Mouse (Mus musculus): ENCODE data around the gene Mgat4a.

Mgat4a gene

GRCm38 (mm10) chr1:37495698-37496321, 45.0 kb downstream of the Mgat4a start:
- no peak for DNase-seq (ENCODE audit: low read depth, low spot score)

GRCm38 (mm10) chr1:37495104-37495503, 45.7 kb downstream of the Mgat4a start:
- no peak for DNase-seq (ENCODE audit: low read depth, low spot score)

- peak; percentile 36 for DNase-seq (ENCODE audit: low read depth, low spot score)
Observed at GRCm38 (mm10) chr1:37491672-37492071, 49.1 kb downstream of the Mgat4a start.

GRCm38 (mm10) chr1:37490691-37491212, 50.1 kb downstream of the Mgat4a start:
- DNase-seq (ENCODE audit: low read depth, low spot score), result no peak

- DNase-seq (ENCODE audit: low read depth, low spot score), result no peak
Observed at GRCm38 (mm10) chr1:37488531-37488930, 52.3 kb downstream of the Mgat4a start.

- no peak for DNase-seq (ENCODE audit: low read depth, low spot score)
Observed at GRCm38 (mm10) chr1:37486994-37487393, 53.8 kb downstream of the Mgat4a start.

- no peak for DNase-seq (ENCODE audit: low read depth, low spot score)
Observed at GRCm38 (mm10) chr1:37486439-37486838, 54.4 kb downstream of the Mgat4a start.

- no peak for DNase-seq (ENCODE audit: low read depth, low spot score)
Observed at GRCm38 (mm10) chr1:37484612-37485011, 56.2 kb downstream of the Mgat4a start.

- no peak for DNase-seq (ENCODE audit: low read depth, low spot score)
Observed at GRCm38 (mm10) chr1:37481331-37481730, 59.5 kb downstream of the Mgat4a start.

- no peak for DNase-seq (ENCODE audit: low read depth, low spot score)
Observed at GRCm38 (mm10) chr1:37480731-37481130, 60.1 kb downstream of the Mgat4a start.

- DNase-seq (ENCODE audit: low read depth, low spot score), result no peak
Observed at GRCm38 (mm10) chr1:37479759-37480158, 61.1 kb downstream of the Mgat4a start.

- no peak for DNase-seq (ENCODE audit: low read depth, low spot score)
Observed at GRCm38 (mm10) chr1:37479074-37479473, 61.7 kb downstream of the Mgat4a start.

- no peak for DNase-seq (ENCODE audit: low read depth, low spot score)
Observed at GRCm38 (mm10) chr1:37478416-37478815, 62.4 kb downstream of the Mgat4a start.

GRCm38 (mm10) chr1:37477928-37478327, 62.9 kb downstream of the Mgat4a start:
- no peak for DNase-seq (ENCODE audit: low read depth, low spot score)

- DNase-seq (ENCODE audit: low read depth, low spot score), result no peak
Observed at GRCm38 (mm10) chr1:37477250-37477649, 63.6 kb downstream of the Mgat4a start.

- DNase-seq (ENCODE audit: low read depth, low spot score), result no peak
Observed at GRCm38 (mm10) chr1:37475312-37475711, 65.5 kb downstream of the Mgat4a start.

GRCm38 (mm10) chr1:37474634-37475190, 66.1 kb downstream of the Mgat4a start:
- DNase-seq (ENCODE audit: low read depth, low spot score), result no peak

GRCm38 (mm10) chr1:37474046-37474445, 66.8 kb downstream of the Mgat4a start:
- no peak for DNase-seq (ENCODE audit: low read depth, low spot score)

- DNase-seq (ENCODE audit: low read depth, low spot score), result no peak
Observed at GRCm38 (mm10) chr1:37473251-37473650, 67.6 kb downstream of the Mgat4a start.

- no peak for DNase-seq (ENCODE audit: low read depth, low spot score)
Observed at GRCm38 (mm10) chr1:37471179-37472148, 69.4 kb downstream of the Mgat4a start.

- no peak for DNase-seq (ENCODE audit: low read depth, low spot score)
Observed at GRCm38 (mm10) chr1:37469007-37469406, 71.8 kb downstream of the Mgat4a start.

- no peak for DNase-seq (ENCODE audit: low read depth, low spot score)
Observed at GRCm38 (mm10) chr1:37467806-37468205, 73.0 kb downstream of the Mgat4a start.
